In the genomic region with DNA sequence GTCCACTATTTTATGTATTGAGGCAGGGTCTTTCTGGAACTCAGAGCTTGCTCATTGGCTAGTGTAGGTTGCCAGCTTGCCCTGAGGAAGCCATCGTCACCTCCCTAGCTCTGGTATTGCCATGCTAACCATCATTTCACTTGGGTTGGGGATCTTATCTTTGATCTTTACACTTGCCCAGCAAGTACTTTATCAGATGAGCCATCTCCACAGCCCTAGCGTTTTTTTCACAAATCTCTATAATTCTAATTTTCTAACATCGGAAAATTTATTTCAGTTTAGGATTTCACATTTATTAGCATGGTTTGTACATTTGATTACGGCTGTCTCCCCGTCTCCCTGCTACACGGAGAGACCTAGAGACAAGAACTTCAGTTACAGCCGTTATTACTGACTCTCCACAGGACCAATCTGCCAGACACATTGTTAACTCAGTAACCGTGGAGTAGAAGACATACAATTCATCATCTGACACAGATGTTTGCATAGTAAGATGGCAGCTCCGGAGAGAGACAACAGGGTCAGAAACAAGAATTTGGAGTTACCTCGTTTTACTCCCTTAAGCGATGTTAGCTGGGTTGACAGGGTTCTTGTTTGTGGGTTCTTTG, we compare ENCODE assay signal across 8 mouse cellular contexts. TPM values are rescaled to one million over a fixed set of nuclear protein-coding genes. Genes with fewer than 3 reads are reported as not detected.
A peak's percentile ranks its signal among the peaks of the same experiment; 100 is the strongest.
DNase-seq lines count a peak whose midpoint lies in the region; ATAC-seq and TF ChIP-seq lines count a peak whose summit lies in the region.

No protein-coding gene starts in this region.

- DNase-seq in kidney, adult 18-20 months = no peak
- DNase-seq in hindbrain, postnatal 0 days (ENCODE audit: low spot score) = no peak
- no peak for DNase-seq in gastrocnemius, postnatal 4 days (ENCODE audit: low spot score in 2 of 2)
- no peak for DNase-seq in urinary bladder, postnatal 36 days (ENCODE audit: low spot score in 2 of 2)
- no peak for DNase-seq in spleen, adult 18-20 months

- H3K4me1 ChIP-seq in kidney, embryonic 16.5 days (ENCODE audit: insufficient read depth, low read length) = peaks cover 22% of the 10 kb centered on the region
- H3K4me1 ChIP-seq in hindbrain, postnatal 0 days (ENCODE audit: insufficient read depth, low read length) = peaks cover 12% of the 10 kb centered on the region
- H3K4me1 ChIP-seq in midbrain, embryonic 16.5 days (ENCODE audit: control insufficient read depth, insufficient read depth, low read length) = peaks cover 12% of the 10 kb centered on the region

- TF ChIP-seq CTCF in hindbrain, postnatal 0 days (IDR thresholded peaks at IDR 0.05; ENCODE audit: low read depth) = no peak

- H3K36me3 ChIP-seq in kidney, embryonic 16.5 days (ENCODE audit: insufficient read depth, low read length) = no peaks in the 10 kb centered on the region
- H3K36me3 ChIP-seq in hindbrain, postnatal 0 days (ENCODE audit: insufficient read depth, low read length) = no peaks in the 10 kb centered on the region
- H3K36me3 ChIP-seq in midbrain, embryonic 16.5 days (ENCODE audit: control insufficient read depth, insufficient read depth, low read length) = no peaks in the 10 kb centered on the region

- peak; percentile 13; the same call in 1 of the 2 replicates for ATAC-seq in kidney, embryonic 16.5 days (ENCODE audit: low FRiP score, low TSS enrichment)
- ATAC-seq in common myeloid progenitor, adult 5-6 weeks (replicated peaks; ENCODE audit: low read depth, poor library complexity, severe bottlenecking) = peak; percentile 12; the same call in 1 of the 2 replicates
- peak; percentile 38; the same call in 1 of the 2 replicates for ATAC-seq in hindbrain, postnatal 0 days
- peak; percentile 43 for ATAC-seq in midbrain, embryonic 16.5 days

- peak overlapping the region; percentile 92 for H3K9ac ChIP-seq in kidney, embryonic 16.5 days (replicated peaks; ENCODE audit: low read length)
- peak overlapping the region; percentile 78 for H3K9ac ChIP-seq in hindbrain, postnatal 0 days (replicated peaks; ENCODE audit: low read length)
- peak overlapping the region; percentile 71 for H3K9ac ChIP-seq in midbrain, embryonic 16.5 days (ENCODE audit: low read depth, low read length)

- peak overlapping the region; percentile 91 for H3K4me3 ChIP-seq in kidney, embryonic 16.5 days (ENCODE audit: low read length)
- peak overlapping the region; percentile 96 for H3K4me3 ChIP-seq in hindbrain, postnatal 0 days (ENCODE audit: low read length)
- H3K4me3 ChIP-seq in midbrain, embryonic 16.5 days (ENCODE audit: low read depth, low read length) = peak overlapping the region; percentile 51

- H3K27ac ChIP-seq in kidney, embryonic 16.5 days (ENCODE audit: low read length) = peak overlapping the region; percentile 98
- H3K27ac ChIP-seq in hindbrain, postnatal 0 days = peak overlapping the region; percentile 89
- H3K27ac ChIP-seq in midbrain, embryonic 16.5 days (ENCODE audit: low read length) = peak overlapping the region; percentile 85

- WGBS in kidney, embryonic 16.5 days = 4% methylated on average over 11 of the region's 11 CpGs
- 4% methylated on average over 11 of the region's 11 CpGs for WGBS in hindbrain, postnatal 0 days
- WGBS in midbrain, embryonic 16.5 days = 10% methylated on average over 11 of the region's 11 CpGs

- no peaks in the 10 kb centered on the region for H3K27me3 ChIP-seq in kidney, embryonic 16.5 days (ENCODE audit: insufficient read depth, low read length)
- no peaks in the 10 kb centered on the region for H3K27me3 ChIP-seq in hindbrain, postnatal 0 days (ENCODE audit: insufficient read depth, low read length)
- H3K27me3 ChIP-seq in midbrain, embryonic 16.5 days (ENCODE audit: control insufficient read depth, insufficient read depth, low read depth, low read length) = no peaks in the 10 kb centered on the region

- no peaks in the 10 kb centered on the region for H3K9me3 ChIP-seq in kidney, embryonic 16.5 days (ENCODE audit: low read length)
- H3K9me3 ChIP-seq in hindbrain, postnatal 0 days (ENCODE audit: low read length) = no peaks in the 10 kb centered on the region
- H3K9me3 ChIP-seq in midbrain, embryonic 16.5 days (replicated peaks; ENCODE audit: control insufficient read depth, low read length, poor library complexity, severe bottlenecking) = no peaks in the 10 kb centered on the region

- peak overlapping the region; percentile 79 for H3K4me2 ChIP-seq in kidney, embryonic 16.5 days (replicated peaks; ENCODE audit: low read depth, low read length)
- peak overlapping the region; percentile 68 for H3K4me2 ChIP-seq in hindbrain, postnatal 0 days (ENCODE audit: low read depth, low read length)
- H3K4me2 ChIP-seq in midbrain, embryonic 16.5 days (ENCODE audit: low read length) = peak overlapping the region; percentile 53

RNA-seq across cellular contexts. Expression of gene Urm1, which starts 6.5 kb away (rescaled TPM):
- polyA plus RNA-seq in kidney, embryonic 16.5 days (2015; fragmentation: Nextera tagmentation; extraction: Ambion mirVana) = 27.5 and 31.1 TPM in 2 replicates
- total RNA-seq in common myeloid progenitor, adult 5-6 weeks (2017) = 20.1 and 23.9 TPM in 2 replicates
- total RNA-seq in hindbrain, postnatal 0 days (2014; rRNA removed) = 46.1 and 70.7 TPM in 2 replicates
- polyA plus RNA-seq in hindbrain, postnatal 0 days (2015; fragmentation: Nextera tagmentation; extraction: Ambion mirVana) = 28.7 and 29.3 TPM in 2 replicates
- 21.8 and 29.9 TPM in 2 replicates for polyA plus RNA-seq in midbrain, embryonic 16.5 days (2015; fragmentation: Nextera tagmentation; extraction: Ambion mirVana)
- 10 to 100 TPM; 41.8 to 52.5 TPM for total RNA-seq in gastrocnemius, postnatal 4 days (2021)

RNA-seq across cellular contexts. Expression of gene Slc27a4, which starts 24.0 kb away (rescaled TPM):
- 16.5 and 17.7 TPM in 2 replicates for polyA plus RNA-seq in kidney, embryonic 16.5 days (2015; fragmentation: Nextera tagmentation; extraction: Ambion mirVana)
- 3.3 and 5.9 TPM in 2 replicates for total RNA-seq in common myeloid progenitor, adult 5-6 weeks (2017)
- total RNA-seq in hindbrain, postnatal 0 days (2014; rRNA removed) = 139 TPM in 2 replicates
- polyA plus RNA-seq in hindbrain, postnatal 0 days (2015; fragmentation: Nextera tagmentation; extraction: Ambion mirVana) = 43.4 and 46.4 TPM in 2 replicates
- polyA plus RNA-seq in midbrain, embryonic 16.5 days (2015; fragmentation: Nextera tagmentation; extraction: Ambion mirVana) = 42.6 and 43.2 TPM in 2 replicates
- 10 to 100 TPM; 16.2 to 16.3 TPM for total RNA-seq in gastrocnemius, postnatal 4 days (2021)

RNA-seq across cellular contexts. Expression of gene Trub2, which starts 38.1 kb away (rescaled TPM):
- polyA plus RNA-seq in kidney, embryonic 16.5 days (2015; fragmentation: Nextera tagmentation; extraction: Ambion mirVana) = 42.4 and 45.7 TPM in 2 replicates
- 45.7 and 58.0 TPM in 2 replicates for total RNA-seq in common myeloid progenitor, adult 5-6 weeks (2017)
- 47.4 and 49.9 TPM in 2 replicates for total RNA-seq in hindbrain, postnatal 0 days (2014; rRNA removed)
- 32.5 and 34.2 TPM in 2 replicates for polyA plus RNA-seq in hindbrain, postnatal 0 days (2015; fragmentation: Nextera tagmentation; extraction: Ambion mirVana)
- polyA plus RNA-seq in midbrain, embryonic 16.5 days (2015; fragmentation: Nextera tagmentation; extraction: Ambion mirVana) = 30.8 and 32.8 TPM in 2 replicates
- total RNA-seq in gastrocnemius, postnatal 4 days (2021) = 10 to 100 TPM; 33.9 to 40.4 TPM

RNA-seq across cellular contexts. Expression of gene Coq4, which starts 39.1 kb away (rescaled TPM):
- 44.7 and 46.1 TPM in 2 replicates for polyA plus RNA-seq in kidney, embryonic 16.5 days (2015; fragmentation: Nextera tagmentation; extraction: Ambion mirVana)
- 7.4 and 10.3 TPM in 2 replicates for total RNA-seq in common myeloid progenitor, adult 5-6 weeks (2017)
- total RNA-seq in hindbrain, postnatal 0 days (2014; rRNA removed) = 52.0 and 58.2 TPM in 2 replicates
- 32.5 and 35.8 TPM in 2 replicates for polyA plus RNA-seq in hindbrain, postnatal 0 days (2015; fragmentation: Nextera tagmentation; extraction: Ambion mirVana)
- 38.3 and 40.5 TPM in 2 replicates for polyA plus RNA-seq in midbrain, embryonic 16.5 days (2015; fragmentation: Nextera tagmentation; extraction: Ambion mirVana)
- total RNA-seq in gastrocnemius, postnatal 4 days (2021) = 1 to 10 TPM; 8.1 to 9.7 TPM

RNA-seq across cellular contexts. Expression of gene Cercam, which starts 42.5 kb away (rescaled TPM):
- 20.1 and 20.8 TPM in 2 replicates for polyA plus RNA-seq in kidney, embryonic 16.5 days (2015; fragmentation: Nextera tagmentation; extraction: Ambion mirVana)
- 9.8 and 14.0 TPM in 2 replicates for total RNA-seq in common myeloid progenitor, adult 5-6 weeks (2017)
- total RNA-seq in hindbrain, postnatal 0 days (2014; rRNA removed) = 32.5 and 37.7 TPM in 2 replicates
- 17.8 and 20.6 TPM in 2 replicates for polyA plus RNA-seq in hindbrain, postnatal 0 days (2015; fragmentation: Nextera tagmentation; extraction: Ambion mirVana)
- 15.1 and 21.2 TPM in 2 replicates for polyA plus RNA-seq in midbrain, embryonic 16.5 days (2015; fragmentation: Nextera tagmentation; extraction: Ambion mirVana)
- 10 to 100 TPM; 40.0 to 52.1 TPM for total RNA-seq in gastrocnemius, postnatal 4 days (2021)
